In genomic region chr7:122226744-122227143, GRCm38 (mm10) we compare ENCODE assay signal across 24 mouse cellular contexts. TPM values are rescaled to one million over a fixed set of nuclear protein-coding genes. Genes with fewer than 3 reads are reported as not detected.
A peak's percentile ranks its signal among the peaks of the same experiment; 100 is the strongest.
DNase-seq lines count a peak whose midpoint lies in the region; ATAC-seq and TF ChIP-seq lines count a peak whose summit lies in the region.
"Had no signal": no experiment of that assay in that cellular context is flagged by ENCODE, and none has a peak within 500 bp of the region (broad histone marks: within the 10 kb centered on the region; RNA-seq: fewer than 3 reads in every experiment).

No protein-coding gene starts in this region.

- no peaks in the 10 kb centered on the region for H3K4me1 ChIP-seq in intestine, embryonic 15.5 days (replicated peaks)
- 0 out of 2 replicates have a peak, but pooled peaks cover 5% of the 10 kb centered on the region for H3K4me1 ChIP-seq in intestine, postnatal 0 days (replicated peaks; ENCODE audit: control insufficient read depth, insufficient read depth, low read length)
- peaks cover 28% of the 10 kb centered on the region for H3K4me1 ChIP-seq in small intestine, adult 2 months (ENCODE audit: control insufficient read depth, insufficient read depth, insufficient read length, low read length)
- H3K4me1 ChIP-seq: embryonic facial prominence, embryonic 10.5 days; embryonic facial prominence, embryonic 12.5 days; forebrain, embryonic 13.5 days; forebrain, embryonic 15.5 days had no signal

- TF ChIP-seq CTCF in intestine, postnatal 0 days (IDR thresholded peaks at IDR 0.05; ENCODE audit: low read depth) = no peak
- TF ChIP-seq CTCF in small intestine, adult 2 months (IDR thresholded peaks at IDR 0.05; ENCODE audit: extremely low read depth, insufficient read length, insufficient replicate concordance, low read depth, low read length) = no peak

- no peak for TF ChIP-seq POLR2A in small intestine, adult 2 months (IDR thresholded peaks at IDR 0.05; ENCODE audit: low read depth, low read length)

- H3K9ac ChIP-seq in intestine, embryonic 15.5 days = no peak overlapping the region
- H3K9ac ChIP-seq in intestine, postnatal 0 days (ENCODE audit: low read depth, low read length) = no peak overlapping the region
- H3K9ac ChIP-seq: embryonic facial prominence, embryonic 12.5 days; forebrain, embryonic 13.5 days; forebrain, embryonic 15.5 days; forebrain, postnatal 0 days had no signal

- H3K9me3 ChIP-seq in intestine, embryonic 15.5 days = no peaks in the 10 kb centered on the region
- no peaks in the 10 kb centered on the region for H3K9me3 ChIP-seq in intestine, postnatal 0 days (ENCODE audit: control insufficient read depth)
- H3K9me3 ChIP-seq: embryonic facial prominence, embryonic 10.5 days; embryonic facial prominence, embryonic 12.5 days; forebrain, embryonic 13.5 days; forebrain, embryonic 15.5 days; G1E had no signal

- H3K36me3 ChIP-seq in intestine, embryonic 15.5 days = no peaks in the 10 kb centered on the region
- H3K36me3 ChIP-seq in intestine, postnatal 0 days (ENCODE audit: control insufficient read depth, insufficient read depth) = no peaks in the 10 kb centered on the region
- H3K36me3 ChIP-seq in small intestine, adult 2 months (ENCODE audit: control insufficient read depth, insufficient read depth, low read length) = peaks cover 11% of the 10 kb centered on the region
- H3K36me3 ChIP-seq: embryonic facial prominence, embryonic 10.5 days; embryonic facial prominence, embryonic 12.5 days; forebrain, embryonic 15.5 days; G1E had no signal

- DNase-seq in urinary bladder, adult 2 months (ENCODE audit: low spot score) = no peak
- no peak for DNase-seq in layer of hippocampus, adult 9-10 months (ENCODE audit: low spot score)
- DNase-seq: adrenal gland, adult 8-10 months; adrenal gland, postnatal 14 days; adrenal gland, postnatal 36 days; B cell, adult 2 months; cerebellum, adult 11-12 months; cerebellum, adult 2 months; cerebellum, adult 9-10 months; cerebellum, postnatal 10 days; cerebellum, postnatal 25 days; forebrain, postnatal 0 days had no signal

- WGBS in intestine, embryonic 15.5 days = 73% methylated on average over 4 of the region's 4 CpGs
- 54% methylated on average over 4 of the region's 4 CpGs for WGBS in intestine, postnatal 0 days
- 42% methylated on average over 4 of the region's 4 CpGs for WGBS in small intestine, adult 2 months

- ATAC-seq in intestine, embryonic 15.5 days = peak; percentile 64
- ATAC-seq in intestine, postnatal 0 days = peak; percentile 48
- ATAC-seq: activated CD4-positive, CD25-positive, alpha-beta regulatory T cell, adult 4 months; CD4-positive, CD25-positive, alpha-beta regulatory T cell, adult 4 months; forebrain, embryonic 13.5 days; forebrain, embryonic 15.5 days; forebrain, postnatal 0 days; Patski had no signal

- no peak overlapping the region for H3K4me3 ChIP-seq in intestine, embryonic 15.5 days (replicated peaks)
- no peak overlapping the region for H3K4me3 ChIP-seq in intestine, postnatal 0 days (ENCODE audit: low read depth, low read length)
- H3K4me3 ChIP-seq in small intestine, adult 2 months (ENCODE audit: low read depth, low read length) = 0 out of 2 replicates have a peak overlapping the region, but pooled peaks have one; percentile 17
- H3K4me3 ChIP-seq: embryonic facial prominence, embryonic 10.5 days; embryonic facial prominence, embryonic 12.5 days; forebrain, embryonic 13.5 days; forebrain, embryonic 15.5 days had no signal

- H3K27me3 ChIP-seq in intestine, embryonic 15.5 days (replicated peaks) = no peaks in the 10 kb centered on the region
- H3K27me3 ChIP-seq in intestine, postnatal 0 days (replicated peaks; ENCODE audit: control insufficient read depth, insufficient read depth, low read length) = no peaks in the 10 kb centered on the region
- H3K27me3 ChIP-seq in small intestine, adult 2 months (ENCODE audit: control insufficient read depth, insufficient read depth, low read length) = no peaks in the 10 kb centered on the region
- H3K27me3 ChIP-seq: embryonic facial prominence, embryonic 12.5 days; forebrain, embryonic 13.5 days; forebrain, embryonic 15.5 days had no signal

- H3K4me2 ChIP-seq in intestine, embryonic 15.5 days (replicated peaks) = peak overlapping the region; percentile 45; the same call in 1 of the 2 replicates
- H3K4me2 ChIP-seq in intestine, postnatal 0 days (replicated peaks; ENCODE audit: low read depth) = peak overlapping the region; percentile 43
- H3K4me2 ChIP-seq: embryonic facial prominence, embryonic 12.5 days; forebrain, embryonic 13.5 days; forebrain, embryonic 15.5 days had no signal

- H3K27ac ChIP-seq in intestine, embryonic 15.5 days = peak overlapping the region; percentile 74; the same call in 1 of the 2 replicates
- H3K27ac ChIP-seq in intestine, postnatal 0 days (ENCODE audit: low read depth, low read length) = peak overlapping the region; percentile 88
- peak overlapping the region; percentile 93 for H3K27ac ChIP-seq in small intestine, adult 2 months (ENCODE audit: insufficient read depth, low read depth, low read length)
- H3K27ac ChIP-seq: embryonic facial prominence, embryonic 10.5 days; embryonic facial prominence, embryonic 12.5 days; forebrain, embryonic 13.5 days; forebrain, embryonic 15.5 days had no signal

RNA-seq across cellular contexts. Expression of gene Chp2, which starts 7.4 kb away (rescaled TPM):
- 5.7 and 5.8 TPM in 2 replicates for polyA plus RNA-seq in intestine, embryonic 15.5 days (2015; fragmentation: Nextera tagmentation; extraction: Ambion mirVana)
- 54.5 and 60.2 TPM in 2 replicates for polyA plus RNA-seq in intestine, postnatal 0 days (2015; fragmentation: Nextera tagmentation; extraction: Ambion mirVana)
- polyA plus RNA-seq in small intestine, adult 2 months (2012; rRNA removed) = 97.0 and 197 TPM in 2 replicates
- 10.8 and 13.2 TPM in 2 replicates for polyA plus RNA-seq in urinary bladder, adult 2 months (2012; rRNA removed)
- polyA plus RNA-seq: activated CD4-positive, CD25-positive, alpha-beta regulatory T cell, adult 4 months; CD4-positive, CD25-positive, alpha-beta regulatory T cell, adult 4 months; embryonic facial prominence, embryonic 10.5 days; embryonic facial prominence, embryonic 12.5 days; forebrain, embryonic 11.5 days; G1E; Patski had no signal

RNA-seq across cellular contexts. Expression of gene Ern2, which starts 40.7 kb away (rescaled TPM):
- 4.8 and 6.2 TPM in 2 replicates for polyA plus RNA-seq in intestine, embryonic 15.5 days (2015; fragmentation: Nextera tagmentation; extraction: Ambion mirVana)
- 4.0 and 4.8 TPM in 2 replicates for polyA plus RNA-seq in intestine, postnatal 0 days (2015; fragmentation: Nextera tagmentation; extraction: Ambion mirVana)
- 23.1 and 23.5 TPM in 2 replicates for polyA plus RNA-seq in small intestine, adult 2 months (2012; rRNA removed)
- polyA plus RNA-seq in urinary bladder, adult 2 months (2012; rRNA removed) = 1.4 and 1.5 TPM in 2 replicates
- polyA plus RNA-seq: activated CD4-positive, CD25-positive, alpha-beta regulatory T cell, adult 4 months; embryonic facial prominence, embryonic 12.5 days; G1E; Patski had no signal
